Mouse (Mus musculus) ES-E14 (cell line): ENCODE results near the gene Bst1.

Experiments used
- CHD2 ChIP-seq: IDR thresholded peaks from 2 replicates; pipeline ENCODE4 v1.6.1; 2014; ENCODE audit warnings: mild to moderate bottlenecking, low read depth, low read length, inconsistent platforms
- HCFC1 ChIP-seq: IDR thresholded peaks from 2 replicates; pipeline ENCODE4 v1.6.1; 2012; ENCODE audit warnings: low read length, inconsistent platforms, borderline replicate concordance; ENCODE audit not compliant: insufficient read depth
- MAFK ChIP-seq: IDR thresholded peaks from 2 replicates; pipeline ENCODE4 v1.6.1; 2014; ENCODE audit warnings: mild to moderate bottlenecking, low read depth, low read length, inconsistent platforms; ENCODE audit not compliant: insufficient read depth

GRCm38 (mm10) chr5:43818695-43819094 lies at the start of gene Bst1:
- no peak for TF ChIP-seq HCFC1
- TF ChIP-seq CHD2, result no peak
- TF ChIP-seq MAFK, result no peak
